Mouse (Mus musculus): ENCODE data around the gene Olfr194.

DNA sequence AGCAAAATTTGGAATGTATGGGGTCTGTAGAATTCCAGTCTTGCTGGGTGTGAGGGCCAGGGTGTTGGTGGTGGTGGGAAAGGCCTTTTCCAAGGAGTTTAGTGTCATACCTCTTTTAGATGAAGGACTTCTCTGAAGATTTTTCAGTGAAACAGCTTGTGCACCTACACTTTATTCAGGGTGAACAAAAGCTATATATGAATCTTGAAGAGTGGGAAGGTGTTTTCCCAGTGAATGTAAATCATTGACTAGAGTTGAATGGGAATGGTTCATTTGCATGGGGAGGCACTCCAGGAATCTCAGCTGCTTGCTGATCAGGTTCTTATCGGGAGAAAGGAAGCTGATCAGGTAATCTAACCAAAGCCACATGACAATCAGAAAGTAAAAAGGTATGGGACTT lies 9.9 kb upstream of the Olfr194 start:
- TF ChIP-seq POLR2A (IDR thresholded peaks at IDR 0.05; ENCODE audit: insufficient read depth, low read depth, low read length) (no peak), CTCF (IDR thresholded peaks at IDR 0.05; ENCODE audit: insufficient read depth, low read depth, low read length) (no peak)
